ENCODE assay signal across 23 mouse cellular contexts in genomic region chr1:36987172-36988148, GRCm38 (mm10). TPM values are rescaled to one million over a fixed set of nuclear protein-coding genes. Genes with fewer than 3 reads are reported as not detected.
A peak's percentile ranks its signal among the peaks of the same experiment; 100 is the strongest.
DNase-seq lines count a peak whose midpoint lies in the region; ATAC-seq and TF ChIP-seq lines count a peak whose summit lies in the region.
"Had no signal": no experiment of that assay in that cellular context is flagged by ENCODE, and none has a peak within 500 bp of the region (broad histone marks: within the 10 kb centered on the region; RNA-seq: fewer than 3 reads in every experiment).

No protein-coding gene starts in this region.

- H3K27me3 ChIP-seq in hindbrain, embryonic 10.5 days (ENCODE audit: insufficient read depth, poor library complexity, severe bottlenecking), result peaks cover 14% of the 10 kb centered on the region
- H3K27me3 ChIP-seq in hindbrain, embryonic 12.5 days, result no peaks in the 10 kb centered on the region
- no peaks in the 10 kb centered on the region for H3K27me3 ChIP-seq in spleen, adult 2 months (ENCODE audit: control insufficient read depth, insufficient read depth, low read length)
- H3K27me3 ChIP-seq: embryonic facial prominence, embryonic 15.5 days; hindbrain, embryonic 15.5 days; lung, embryonic 15.5 days; midbrain, embryonic 15.5 days; neural tube, embryonic 12.5 days had no signal

- no peak for TF ChIP-seq POLR2A in spleen, adult 2 months (IDR thresholded peaks at IDR 0.05; ENCODE audit: low read depth, low read length)

- H3K9me3 ChIP-seq in hindbrain, embryonic 10.5 days, result no peaks in the 10 kb centered on the region
- no peaks in the 10 kb centered on the region for H3K9me3 ChIP-seq in hindbrain, embryonic 12.5 days (replicated peaks)
- H3K9me3 ChIP-seq: embryonic facial prominence, embryonic 15.5 days; forebrain, embryonic 12.5 days; hindbrain, embryonic 15.5 days; lung, embryonic 15.5 days; midbrain, embryonic 15.5 days; neural tube, embryonic 12.5 days had no signal

- H3K9ac ChIP-seq in hindbrain, embryonic 12.5 days, result no peak overlapping the region
- H3K9ac ChIP-seq: embryonic facial prominence, embryonic 15.5 days; forebrain, embryonic 12.5 days; hindbrain, embryonic 15.5 days; lung, embryonic 15.5 days; midbrain, embryonic 15.5 days; neural tube, embryonic 12.5 days had no signal

- DNase-seq in hindbrain, embryonic 10.5 days (ENCODE audit: low spot score), result no peak
- peak; percentile 38 to 53 for DNase-seq in spleen, adult 2 months (ENCODE audit: low read depth in 1 of 2, low spot score in 2 of 2)
- no peak for DNase-seq in spleen, adult 12 weeks (ENCODE audit: low spot score)
- DNase-seq in thymus, postnatal 14 days, result no peak
- DNase-seq in right cerebral cortex, postnatal 10 days (ENCODE audit: low spot score in 2 of 2), result no peak
- DNase-seq in urinary bladder, postnatal 10 days (ENCODE audit: low spot score), result no peak
- DNase-seq: adrenal gland, adult 8-10 months; cerebellum, adult 8-10 months; kidney, adult 11 months; kidney, postnatal 14 days; liver; right cerebral cortex, postnatal 4 days; thymus, postnatal 4 days had no signal

- WGBS in hindbrain, embryonic 10.5 days, result 78% methylated on average over 10 of the region's 10 CpGs
- whole genome bisulfite sequencing in hindbrain, embryonic 12.5 days, result 81% methylated on average over 10 of the region's 10 CpGs
- 56% methylated on average over 10 of the region's 10 CpGs for whole genome bisulfite sequencing in spleen, adult 2 months

- peak overlapping the region; percentile 64 for H3K27ac ChIP-seq in hindbrain, embryonic 10.5 days
- no peak overlapping the region for H3K27ac ChIP-seq in hindbrain, embryonic 12.5 days
- peak overlapping the region; percentile 37 for H3K27ac ChIP-seq in spleen, adult 2 months (ENCODE audit: insufficient read depth, low read length)
- H3K27ac ChIP-seq: embryonic facial prominence, embryonic 15.5 days; forebrain, embryonic 12.5 days; hindbrain, embryonic 15.5 days; lung, embryonic 15.5 days; midbrain, embryonic 15.5 days; neural tube, embryonic 12.5 days; stomach, postnatal 0 days had no signal

- no peak for ATAC-seq in hindbrain, embryonic 12.5 days (ENCODE audit: low FRiP score)
- peak; percentile 76 for ATAC-seq in common myeloid progenitor, adult 5-6 weeks (replicated peaks; ENCODE audit: low read depth, poor library complexity, severe bottlenecking)
- ATAC-seq: midbrain, embryonic 15.5 days; Patski had no signal

- H3K36me3 ChIP-seq in hindbrain, embryonic 10.5 days, result no peaks in the 10 kb centered on the region
- H3K36me3 ChIP-seq in hindbrain, embryonic 12.5 days, result no peaks in the 10 kb centered on the region
- H3K36me3 ChIP-seq in spleen, adult 2 months (ENCODE audit: control insufficient read depth, insufficient read depth, low read length), result no peaks in the 10 kb centered on the region
- H3K36me3 ChIP-seq: embryonic facial prominence, embryonic 15.5 days; forebrain, embryonic 12.5 days; hindbrain, embryonic 15.5 days; lung, embryonic 15.5 days; midbrain, embryonic 15.5 days; neural tube, embryonic 12.5 days had no signal

- peaks cover 21% of the 10 kb centered on the region for H3K4me1 ChIP-seq in hindbrain, embryonic 10.5 days (replicated peaks)
- peaks cover 9% of the 10 kb centered on the region for H3K4me1 ChIP-seq in hindbrain, embryonic 12.5 days
- peaks cover 14% of the 10 kb centered on the region for H3K4me1 ChIP-seq in spleen, adult 2 months (ENCODE audit: control insufficient read depth, insufficient read depth, insufficient read length)
- H3K4me1 ChIP-seq: hindbrain, embryonic 15.5 days; lung, embryonic 15.5 days; midbrain, embryonic 15.5 days; neural tube, embryonic 12.5 days had no signal

- no peak for TF ChIP-seq CTCF in spleen, adult 2 months (IDR thresholded peaks at IDR 0.05; ENCODE audit: extremely low read depth, insufficient read depth, insufficient read length, insufficient replicate concordance)

- no peak overlapping the region for H3K4me3 ChIP-seq in hindbrain, embryonic 10.5 days
- no peak overlapping the region for H3K4me3 ChIP-seq in hindbrain, embryonic 12.5 days
- H3K4me3 ChIP-seq in spleen, adult 2 months (ENCODE audit: extremely low read depth, insufficient read depth, insufficient read length), result no peak overlapping the region
- H3K4me3 ChIP-seq: embryonic facial prominence, embryonic 15.5 days; forebrain, embryonic 12.5 days; hindbrain, embryonic 15.5 days; lung, embryonic 15.5 days; midbrain, embryonic 15.5 days; neural tube, embryonic 12.5 days had no signal

- no peak overlapping the region for H3K4me2 ChIP-seq in hindbrain, embryonic 12.5 days (replicated peaks)
- H3K4me2 ChIP-seq: embryonic facial prominence, embryonic 15.5 days; forebrain, embryonic 12.5 days; hindbrain, embryonic 15.5 days; lung, embryonic 15.5 days; midbrain, embryonic 15.5 days; neural tube, embryonic 12.5 days had no signal

RNA-seq across cellular contexts. Expression of gene Vwa3b, which starts 38.9 kb away (rescaled TPM):
- polyA plus RNA-seq in hindbrain, embryonic 10.5 days (2016; fragmentation: Nextera tagmentation; extraction: Ambion mirVana), result 0.34 and 1.1 TPM in 2 replicates
- 0.96 and 2.7 TPM in 2 replicates for polyA plus RNA-seq in hindbrain, embryonic 12.5 days (2016; fragmentation: Nextera tagmentation; extraction: Ambion mirVana)
- 0.21 and 0.23 TPM in 2 replicates for polyA plus RNA-seq in spleen, adult 2 months (2012; rRNA removed)
- not detected in 2 replicates for total RNA-seq in common myeloid progenitor, adult 5-6 weeks (2017)
- polyA plus RNA-seq: Patski had no signal

RNA-seq across cellular contexts. Expression of gene Tmem131, which starts 44.0 kb away (rescaled TPM):
- 11.0 and 12.7 TPM in 2 replicates for polyA plus RNA-seq in hindbrain, embryonic 10.5 days (2016; fragmentation: Nextera tagmentation; extraction: Ambion mirVana)
- 18.2 and 21.1 TPM in 2 replicates for polyA plus RNA-seq in hindbrain, embryonic 12.5 days (2016; fragmentation: Nextera tagmentation; extraction: Ambion mirVana)
- polyA plus RNA-seq in spleen, adult 2 months (2012; rRNA removed), result 23.7 and 26.5 TPM in 2 replicates
- total RNA-seq in common myeloid progenitor, adult 5-6 weeks (2017), result 18.6 and 28.1 TPM in 2 replicates

Comparison
In these comparisons a context has a peak if more than half of its experiments do, and no peak if none do; other contexts are left out.
1. DNase-seq: peak in spleen, adult 2 months (2 of 2); none in hindbrain, embryonic 10.5 days (single experiment), spleen, adult 12 weeks (single experiment), thymus, postnatal 14 days (single experiment), right cerebral cortex, postnatal 10 days (0 of 2) and urinary bladder, postnatal 10 days (single experiment).